7 mouse cellular contexts compared by ENCODE assay signal in genomic region chr11:71019201-71020068, GRCm38 (mm10). TPM values are rescaled to one million over a fixed set of nuclear protein-coding genes. Genes with fewer than 3 reads are reported as not detected.
DNase-seq lines count a peak whose midpoint lies in the region; ATAC-seq lines count a peak whose summit lies in the region.

Gene Mis12, plus strand, starts transcription at chr11:71019611.
Gene Derl2, minus strand, starts transcription at chr11:71019841.

- H3K27me3 ChIP-seq in intestine, embryonic 16.5 days (replicated peaks; ENCODE audit: control insufficient read depth, insufficient read depth, low read length) = no peaks in the 10 kb centered on the region
- H3K27me3 ChIP-seq in midbrain, embryonic 11.5 days (ENCODE audit: control insufficient read depth, insufficient read depth, low read length) = no peaks in the 10 kb centered on the region

- peak within 1 kb of the TSS; percentile 85 for H3K4me2 ChIP-seq in intestine, embryonic 16.5 days (ENCODE audit: low read depth, low read length)
- H3K4me2 ChIP-seq in midbrain, embryonic 11.5 days = peak within 1 kb of the TSS; percentile 93

- peak within 1 kb of the TSS; percentile 85 for H3K4me3 ChIP-seq in intestine, embryonic 16.5 days (ENCODE audit: low read length)
- peak within 1 kb of the TSS; percentile 58 for H3K4me3 ChIP-seq in midbrain, embryonic 11.5 days (ENCODE audit: low read depth, low read length)

- H3K36me3 ChIP-seq in intestine, embryonic 16.5 days (ENCODE audit: control insufficient read depth, insufficient read depth, low read length) = no peaks in the 10 kb centered on the region
- H3K36me3 ChIP-seq in midbrain, embryonic 11.5 days (ENCODE audit: control insufficient read depth, insufficient read depth, low read length) = no peaks in the 10 kb centered on the region; the same call in 1 of the 2 replicates

- intact Hi-C loops in left cerebral cortex, postnatal 36 days (cut with DNase I) = loop anchor here (1.0 kb wide), 1 partner anchor 15 kb away; the partner anchor contains the start of gene Dhx33

- H3K9ac ChIP-seq in intestine, embryonic 16.5 days (ENCODE audit: low read depth, low read length) = peak within 1 kb of the TSS; percentile 93
- H3K9ac ChIP-seq in midbrain, embryonic 11.5 days (ENCODE audit: low read length) = peak within 1 kb of the TSS; percentile 88

- peaks cover 9% of the 10 kb centered on the region for H3K4me1 ChIP-seq in intestine, embryonic 16.5 days (ENCODE audit: control insufficient read depth, insufficient read depth, low read length)
- peaks cover 19% of the 10 kb centered on the region for H3K4me1 ChIP-seq in midbrain, embryonic 11.5 days (ENCODE audit: control insufficient read depth, insufficient read depth, low read length)

- peak within 1 kb of the TSS; percentile 92 for H3K27ac ChIP-seq in intestine, embryonic 16.5 days (ENCODE audit: low read length)
- H3K27ac ChIP-seq in midbrain, embryonic 11.5 days (ENCODE audit: low read depth, low read length) = peak within 1 kb of the TSS; percentile 87

- under 1% methylated on average over 71 of the region's 71 CpGs for WGBS in intestine, embryonic 16.5 days
- under 1% methylated on average over 71 of the region's 71 CpGs for WGBS in midbrain, embryonic 11.5 days

- H3K9me3 ChIP-seq in intestine, embryonic 16.5 days (ENCODE audit: control insufficient read depth, low read length) = no peaks in the 10 kb centered on the region
- no peaks in the 10 kb centered on the region for H3K9me3 ChIP-seq in midbrain, embryonic 11.5 days (ENCODE audit: control insufficient read depth, low read length)

- peak; percentile 99 for DNase-seq in adrenal gland, adult 8-10 months
- DNase-seq in embryo, embryonic 9.5 days (ENCODE audit: extremely low spot score) = peak; percentile 95
- peak; percentile 94 to 97 for DNase-seq in gastrocnemius, postnatal 4 days (ENCODE audit: low spot score in 2 of 2)
- peak; percentile 99 for DNase-seq in left cerebral cortex, postnatal 36 days (ENCODE audit: low spot score in 2 of 2)
- peak; percentile 99 for DNase-seq in midbrain, embryonic 11.5 days (ENCODE audit: low spot score, missing footprints)
- DNase-seq in skeletal muscle tissue, adult 2 months (ENCODE audit: low read depth, low spot score) = peak; percentile 99

- peak; percentile 99 for ATAC-seq in intestine, embryonic 16.5 days
- peak; percentile 100 for ATAC-seq in midbrain, embryonic 11.5 days (ENCODE audit: low FRiP score)

RNA-seq across cellular contexts. Expression of gene Mis12, which starts in this region (rescaled TPM):
- 10 to 100 TPM; 22.5 to 30.3 (median 26.7) TPM for total RNA-seq in adrenal gland, adult 8-10 months (2022)
- 10 to 100 TPM in 1 of 2 experiments, 1 to 10 TPM in 1; 9.7 to 13.0 TPM for total RNA-seq in gastrocnemius, postnatal 4 days (2021)
- 27.9 and 35.2 TPM in 2 replicates for polyA plus RNA-seq in intestine, embryonic 16.5 days (2015; fragmentation: Nextera tagmentation; extraction: Ambion mirVana)
- total RNA-seq in left cerebral cortex, postnatal 36 days (2021) = 10 to 100 TPM; 14.9 to 16.5 TPM
- polyA plus RNA-seq in midbrain, embryonic 11.5 days (2014; fragmentation: Nextera tagmentation; extraction: Ambion mirVana) = 56.8 and 57.5 TPM in 2 replicates

RNA-seq across cellular contexts. Expression of gene Derl2, which starts in this region (rescaled TPM):
- 10 to 100 TPM; 73.5 to 99.8 (median 89.0) TPM for total RNA-seq in adrenal gland, adult 8-10 months (2022)
- total RNA-seq in gastrocnemius, postnatal 4 days (2021) = 10 to 100 TPM; 20.2 to 20.7 TPM
- polyA plus RNA-seq in intestine, embryonic 16.5 days (2015; fragmentation: Nextera tagmentation; extraction: Ambion mirVana) = 65.8 and 66.4 TPM in 2 replicates
- total RNA-seq in left cerebral cortex, postnatal 36 days (2021) = 10 to 100 TPM; 19.8 to 25.5 TPM
- 42.0 and 45.3 TPM in 2 replicates for polyA plus RNA-seq in midbrain, embryonic 11.5 days (2014; fragmentation: Nextera tagmentation; extraction: Ambion mirVana)

Comparison
In these comparisons a context has a peak if more than half of its experiments do, and no peak if none do; other contexts are left out.
1. Peak in every context shown above with its lines: DNase-seq, ATAC-seq, H3K4me3 ChIP-seq and H3K27ac ChIP-seq.